Mouse (Mus musculus) ES-E14 (cell line): ENCODE measurements around the gene Npff.

Experiments
- MAFK ChIP-seq: IDR thresholded peaks from 2 replicates; pipeline ENCODE4 v1.6.1; 2014; ENCODE audit warnings: mild to moderate bottlenecking, low read depth, low read length, inconsistent platforms; ENCODE audit not compliant: insufficient read depth
- ZC3H11A ChIP-seq: IDR thresholded peaks from 2 replicates; pipeline ENCODE4 v1.6.1; 2012; ENCODE audit warnings: low read depth, mild to moderate bottlenecking, inconsistent platforms, low read length, borderline replicate concordance
- ZNF384 ChIP-seq: IDR thresholded peaks from 2 replicates; pipeline ENCODE4 v1.6.1; 2012; ENCODE audit warnings: low read depth, low read length, inconsistent platforms

- no peak for TF ChIP-seq MAFK
- TF ChIP-seq ZC3H11A, result no peak
- no peak for TF ChIP-seq ZNF384
These were observed 50.2 kb downstream of the Npff start for GRCm38 (mm10) chr15:102474520-102474919.
